Mouse (Mus musculus) megakaryocyte, embryonic 14.5 days (primary cell): ENCODE measurements around the gene Slc17a6.
"Not testable (repeated sequence)": the region's sequence is repeated elsewhere in the genome, so short reads cannot be mapped to it uniquely, and the experiment has no call there.

Source experiments
- FLI1 ChIP-seq: IDR thresholded peaks from 2 replicates; pipeline ENCODE4 v1.6.1; 2012; ENCODE audit warnings: low read length, inconsistent platforms, mixed read lengths
- GATA1 ChIP-seq: IDR thresholded peaks from 3 replicates; pipeline ENCODE4 v1.6.1; 2012; ENCODE audit warnings: mixed read lengths, low read length, inconsistent platforms, borderline replicate concordance

DNA sequence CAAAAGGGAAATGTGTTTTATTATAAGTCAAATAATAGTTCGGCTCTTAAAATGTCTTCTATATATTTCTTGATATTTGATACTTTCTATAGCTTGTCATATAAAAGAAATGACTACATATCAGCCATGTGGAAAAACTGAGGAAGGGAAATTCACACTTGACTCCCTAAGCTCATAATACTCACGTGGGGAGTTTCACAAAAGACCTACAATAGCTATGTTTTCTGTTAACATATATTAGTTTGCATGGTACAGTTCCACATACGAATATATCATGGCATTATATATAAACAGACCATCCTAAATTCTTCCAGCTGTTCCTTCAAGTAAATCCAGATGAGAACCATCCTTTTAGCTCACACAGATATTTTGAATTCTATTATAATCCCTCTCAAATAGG lies 88.5 kb downstream of the Slc17a6 start:
- not testable (repeated sequence) for TF ChIP-seq FLI1, GATA1
